Mouse (Mus musculus): ENCODE data around the gene Dbp.

The Dbp gene

DNA sequence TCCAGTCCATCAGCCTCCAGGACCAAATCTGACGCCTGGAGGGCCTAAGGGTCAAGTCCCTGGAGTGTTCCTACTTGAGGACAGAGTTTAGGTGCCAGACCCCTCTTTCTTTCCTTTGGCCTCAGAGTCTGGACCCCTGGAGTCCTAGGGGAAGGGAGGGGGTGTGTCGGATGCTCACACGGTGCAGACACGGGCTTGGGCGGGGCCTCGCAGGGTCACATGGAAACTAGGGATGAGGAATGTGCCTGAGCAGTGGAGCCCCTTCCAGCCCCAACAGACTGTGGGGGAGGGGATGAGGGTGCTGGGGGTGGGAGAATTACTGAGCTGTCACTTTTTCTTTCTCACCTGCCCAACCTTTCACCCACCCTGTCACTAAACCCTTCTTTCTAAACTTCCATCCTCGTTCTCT is 989 bp downstream of the Dbp start:
- no peak for TF ChIP-seq POU5F1 (IDR thresholded peaks at IDR 0.05; ENCODE audit: borderline replicate concordance, low read length)
- no peak for TF ChIP-seq CTCF (conservative IDR thresholded peaks at IDR 0.05; ENCODE audit: low read length)
- no peak for TF ChIP-seq NANOG (IDR thresholded peaks at IDR 0.05; ENCODE audit: borderline replicate concordance, low read length)

DNA sequence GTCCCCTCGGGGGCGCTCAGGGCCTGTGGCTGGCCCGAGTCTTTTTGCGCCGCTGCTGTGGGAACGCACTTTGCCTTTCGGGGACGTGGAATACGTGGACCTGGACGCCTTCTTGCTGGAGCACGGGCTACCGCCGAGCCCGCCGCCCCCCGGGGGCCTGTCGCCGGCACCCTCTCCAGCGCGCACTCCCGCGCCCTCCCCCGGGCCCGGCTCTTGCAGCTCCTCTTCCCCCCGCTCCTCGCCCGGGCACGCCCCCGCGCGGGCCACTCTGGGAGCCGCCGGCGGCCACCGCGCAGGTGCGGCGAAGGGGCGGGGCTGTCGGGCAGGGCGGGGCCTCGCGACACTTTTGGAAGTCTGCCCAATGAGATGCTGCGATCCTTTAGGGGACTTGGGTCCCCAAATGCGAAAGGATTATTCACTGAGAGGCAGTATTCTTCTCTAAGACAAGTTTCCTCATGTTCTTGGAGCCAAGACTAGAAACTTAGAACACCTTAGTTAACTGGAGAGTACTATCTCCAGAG is 1.9 kb downstream of the Dbp start:
- Histone ChIP-seq H3K36me3 (ENCODE audit: insufficient read depth, low read length) (peaks cover 37% of the 10 kb centered on the region), H3K27me3 (ENCODE audit: insufficient read depth, low read length) (0 out of 2 replicates have a peak, but pooled peaks cover 4% of the 10 kb centered on the region), H3K9me3 (ENCODE audit: low read length) (no peaks in the 10 kb centered on the region), H3K4me1 (replicated peaks; ENCODE audit: low read depth, low read length) (peaks cover 85% of the 10 kb centered on the region), H3K4me3 (replicated peaks; ENCODE audit: low read length) (peak overlapping the region; percentile 96)
- no peak for TF ChIP-seq NANOG (IDR thresholded peaks at IDR 0.05; ENCODE audit: borderline replicate concordance, low read length)

More for the DNA sequence above, 989 bp downstream of the Dbp start:
- Histone ChIP-seq H3K27me3 (ENCODE audit: insufficient read depth, low read length) (0 out of 2 replicates have a peak, but pooled peaks cover 4% of the 10 kb centered on the region), H3K36me3 (ENCODE audit: insufficient read depth, low read length) (peaks cover 28% of the 10 kb centered on the region), H3K9me3 (ENCODE audit: low read length) (no peaks in the 10 kb centered on the region), H3K4me1 (replicated peaks; ENCODE audit: low read depth, low read length) (peaks cover 85% of the 10 kb centered on the region), H3K4me3 (replicated peaks; ENCODE audit: low read length) (peak overlapping the region; percentile 96)

GRCm38 (mm10) chr7:45707375-45707967 is 2.6 kb downstream of the Dbp start:
- TF ChIP-seq NANOG (IDR thresholded peaks at IDR 0.05; ENCODE audit: borderline replicate concordance, low read length): no peak
- TF ChIP-seq POU5F1 (IDR thresholded peaks at IDR 0.05; ENCODE audit: borderline replicate concordance, low read length): no peak
- no peak for TF ChIP-seq CTCF (conservative IDR thresholded peaks at IDR 0.05; ENCODE audit: low read length)
- Histone ChIP-seq H3K27me3 (ENCODE audit: insufficient read depth, low read length) (0 out of 2 replicates have a peak, but pooled peaks cover 4% of the 10 kb centered on the region), H3K9me3 (ENCODE audit: low read length) (no peaks in the 10 kb centered on the region), H3K36me3 (ENCODE audit: insufficient read depth, low read length) (peaks cover 43% of the 10 kb centered on the region), H3K4me3 (replicated peaks; ENCODE audit: low read length) (peak overlapping the region; percentile 96), H3K4me1 (replicated peaks; ENCODE audit: low read depth, low read length) (peaks cover 88% of the 10 kb centered on the region)

- peaks cover 52% of the 10 kb centered on the region for H3K36me3 ChIP-seq (ENCODE audit: insufficient read depth, low read length)
- peaks cover 88% of the 10 kb centered on the region for H3K4me1 ChIP-seq (replicated peaks; ENCODE audit: low read depth, low read length)
- TF ChIP-seq NANOG (IDR thresholded peaks at IDR 0.05; ENCODE audit: borderline replicate concordance, low read length) (no peak), POU5F1 (IDR thresholded peaks at IDR 0.05; ENCODE audit: borderline replicate concordance, low read length) (no peak), CTCF (conservative IDR thresholded peaks at IDR 0.05; ENCODE audit: low read length) (no peak)
- H3K4me3 ChIP-seq (replicated peaks; ENCODE audit: low read length): peak overlapping the region; percentile 96
- H3K27me3 ChIP-seq (ENCODE audit: insufficient read depth, low read length): no peaks in the 10 kb centered on the region
- no peaks in the 10 kb centered on the region for H3K9me3 ChIP-seq (ENCODE audit: low read length)
Observed at GRCm38 (mm10) chr7:45708221-45708761, 3.4 kb downstream of the Dbp start.

DNA sequence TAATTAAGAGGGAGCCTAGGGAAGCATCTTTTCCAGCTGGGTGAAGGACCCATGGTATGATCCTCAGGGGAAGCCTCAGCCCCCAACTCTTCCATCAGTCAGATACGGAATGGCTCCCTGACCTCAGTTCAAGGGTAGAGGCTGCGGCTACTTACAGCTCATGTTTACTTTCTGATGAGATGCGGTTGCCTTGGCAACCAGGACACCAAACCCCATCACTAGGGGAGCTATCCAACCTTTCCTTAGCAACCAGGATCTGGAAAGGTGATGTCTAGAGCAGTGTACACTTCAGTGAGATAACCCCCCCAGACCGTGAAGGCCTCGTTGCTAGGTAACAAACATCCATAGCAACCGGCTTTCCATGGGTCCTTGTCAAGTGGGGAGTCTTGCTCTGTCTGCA is 4.1 kb downstream of the Dbp start:
- no peak for TF ChIP-seq CTCF (conservative IDR thresholded peaks at IDR 0.05; ENCODE audit: low read length)
- no peak for TF ChIP-seq POU5F1 (IDR thresholded peaks at IDR 0.05; ENCODE audit: borderline replicate concordance, low read length)
- TF ChIP-seq NANOG (IDR thresholded peaks at IDR 0.05; ENCODE audit: borderline replicate concordance, low read length): no peak
- Histone ChIP-seq H3K4me3 (replicated peaks; ENCODE audit: low read length) (peak overlapping the region; percentile 96; the same call in 1 of the 2 replicates), H3K27me3 (ENCODE audit: insufficient read depth, low read length) (no peaks in the 10 kb centered on the region), H3K4me1 (replicated peaks; ENCODE audit: low read depth, low read length) (peaks cover 89% of the 10 kb centered on the region), H3K36me3 (ENCODE audit: insufficient read depth, low read length) (peaks cover 59% of the 10 kb centered on the region), H3K9me3 (ENCODE audit: low read length) (no peaks in the 10 kb centered on the region)

GRCm38 (mm10) chr7:45709677-45710355 is 4.9 kb downstream of the Dbp start:
- TF ChIP-seq POU5F1 (IDR thresholded peaks at IDR 0.05; ENCODE audit: borderline replicate concordance, low read length): no peak
- no peak for TF ChIP-seq CTCF (conservative IDR thresholded peaks at IDR 0.05; ENCODE audit: low read length)
- no peak for TF ChIP-seq NANOG (IDR thresholded peaks at IDR 0.05; ENCODE audit: borderline replicate concordance, low read length)
- Histone ChIP-seq H3K4me1 (replicated peaks; ENCODE audit: low read depth, low read length) (peaks cover 91% of the 10 kb centered on the region), H3K27me3 (ENCODE audit: insufficient read depth, low read length) (no peaks in the 10 kb centered on the region), H3K4me3 (replicated peaks; ENCODE audit: low read length) (peak overlapping the region; percentile 4; the same call in 1 of the 2 replicates), H3K36me3 (ENCODE audit: insufficient read depth, low read length) (peaks cover 62% of the 10 kb centered on the region), H3K9me3 (ENCODE audit: low read length) (no peaks in the 10 kb centered on the region)

DNA sequence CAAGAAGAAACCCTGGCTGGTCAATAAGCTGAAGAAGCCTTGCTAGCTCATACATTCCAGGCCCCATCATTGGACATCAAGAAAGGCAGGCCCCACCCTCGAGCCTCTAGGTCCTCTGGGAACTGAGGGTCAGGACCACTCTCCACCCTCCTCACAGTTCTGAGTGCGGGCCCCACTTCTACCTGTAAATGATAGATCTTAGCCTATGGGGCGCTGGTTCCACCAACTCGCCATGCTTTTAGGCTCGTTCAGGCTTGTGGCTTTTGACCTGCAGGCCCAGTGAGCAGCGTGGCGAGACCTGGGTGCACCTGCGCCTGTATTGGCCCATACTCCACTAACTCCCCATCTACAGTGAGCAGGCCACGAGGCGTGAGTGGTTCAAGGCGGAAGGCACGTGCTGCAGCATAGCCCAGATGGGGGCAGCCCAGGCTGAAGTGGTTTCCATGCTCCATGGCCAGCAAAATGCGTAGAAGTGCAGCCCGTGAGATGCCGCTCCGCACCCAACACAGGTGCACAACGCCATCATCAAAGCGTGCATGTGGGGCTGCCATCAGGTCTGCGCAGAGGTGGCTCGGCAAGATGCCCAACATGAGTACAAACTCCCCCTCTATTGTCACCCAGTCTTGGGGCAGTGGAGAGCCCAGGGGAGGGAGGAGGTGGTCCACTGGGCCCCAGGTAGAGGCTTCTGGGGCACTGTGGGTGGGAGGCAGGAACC is 5.7 kb downstream of the Dbp start:
- H3K4me1 ChIP-seq (replicated peaks; ENCODE audit: low read depth, low read length): peaks cover 88% of the 10 kb centered on the region
- H3K4me3 ChIP-seq (replicated peaks; ENCODE audit: low read length): peak overlapping the region; percentile 49
- no peaks in the 10 kb centered on the region for H3K9me3 ChIP-seq (ENCODE audit: low read length)
- peaks cover 62% of the 10 kb centered on the region for H3K36me3 ChIP-seq (ENCODE audit: insufficient read depth, low read length)
- TF ChIP-seq CTCF (conservative IDR thresholded peaks at IDR 0.05; ENCODE audit: low read length) (no peak), NANOG (IDR thresholded peaks at IDR 0.05; ENCODE audit: borderline replicate concordance, low read length) (no peak), POU5F1 (IDR thresholded peaks at IDR 0.05; ENCODE audit: borderline replicate concordance, low read length) (no peak)
- H3K27me3 ChIP-seq (ENCODE audit: insufficient read depth, low read length): no peaks in the 10 kb centered on the region
